Comparison of ENCODE assay signal across 8 mouse cellular contexts in genomic region chr19:43674316-43674689, GRCm38 (mm10). TPM values are rescaled to one million over a fixed set of nuclear protein-coding genes. Genes with fewer than 3 reads are reported as not detected.
A peak's percentile ranks its signal among the peaks of the same experiment; 100 is the strongest.
DNase-seq lines count a peak whose midpoint lies in the region; ATAC-seq and TF ChIP-seq lines count a peak whose summit lies in the region.

No protein-coding gene starts in this region.

- TF ChIP-seq POLR2A in CH12.LX (IDR thresholded peaks at IDR 0.05; ENCODE audit: low read depth, low read length) = no peak
- no peak for TF ChIP-seq POLR2A in bone marrow, adult 2 months (IDR thresholded peaks at IDR 0.05; ENCODE audit: borderline replicate concordance, control insufficient read depth, low read depth, low read length)

- peak overlapping the region; percentile 70 for H3K4me2 ChIP-seq in kidney, embryonic 15.5 days
- 0 out of 2 replicates have a peak overlapping the region, but pooled peaks have one; percentile 89 for H3K4me2 ChIP-seq in CH12.LX (ENCODE audit: insufficient read depth, low read depth, poor library complexity, severe bottlenecking)
- H3K4me2 ChIP-seq in hindbrain, embryonic 16.5 days (ENCODE audit: low read length) = peak overlapping the region; percentile 86
- H3K4me2 ChIP-seq in midbrain, postnatal 0 days (ENCODE audit: low read depth, low read length, poor library complexity, severe bottlenecking) = peak overlapping the region; percentile 79

- TF ChIP-seq CTCF in CH12.LX (conservative IDR thresholded peaks at IDR 0.05 in 1 of 2, IDR thresholded peaks at IDR 0.05 in 1 of 2; ENCODE audit: low read depth in 2 of 2, low read length in 2 of 2) = no peak
- no peak for TF ChIP-seq CTCF in bone marrow, adult 2 months (IDR thresholded peaks at IDR 0.05; ENCODE audit: control insufficient read depth, insufficient read depth, low read length)
- no peak for TF ChIP-seq CTCF in midbrain, postnatal 0 days (IDR thresholded peaks at IDR 0.05)

- no peaks in the 10 kb centered on the region for H3K36me3 ChIP-seq in kidney, embryonic 15.5 days
- H3K36me3 ChIP-seq in CH12.LX (replicated peaks in 1 of 2; ENCODE audit: control insufficient read depth in 1 of 2, insufficient read depth in 1 of 2, low read length in 1 of 2) = peaks cover 0 to 24% of the 10 kb centered on the region in 2 experiments
- H3K36me3 ChIP-seq in hindbrain, embryonic 16.5 days (ENCODE audit: control insufficient read depth, insufficient read depth, low read length) = no peaks in the 10 kb centered on the region
- H3K36me3 ChIP-seq in midbrain, postnatal 0 days (ENCODE audit: insufficient read depth, low read length) = no peaks in the 10 kb centered on the region

- ATAC-seq in kidney, embryonic 15.5 days (replicated peaks; ENCODE audit: low FRiP score) = peak; percentile 1; the same call in 1 of the 2 replicates
- peak; percentile 4 for ATAC-seq in hindbrain, embryonic 16.5 days
- ATAC-seq in midbrain, postnatal 0 days (ENCODE audit: low FRiP score) = no peak

- in situ Hi-C loops in CH12.LX (cut with MboI; ENCODE audit: low pct_ligation_motif_present, low pct_unique_long_range_greater_than_20kb, low sequenced_read_pairs) = no loop called here

- DNase-seq in kidney, adult 18-20 months = no peak
- DNase-seq in CH12.LX (ENCODE audit: extremely low read depth) = no peak
- no peak for DNase-seq in midbrain, postnatal 0 days (ENCODE audit: low spot score)
- no peak for DNase-seq in spleen, adult 18-20 months
- no peak for DNase-seq in MN1 (ENCODE audit: low spot score)

- no peak for TF ChIP-seq RAD21 in CH12.LX (IDR thresholded peaks at IDR 0.05; ENCODE audit: low read depth, low read length)

- H3K27me3 ChIP-seq in kidney, embryonic 15.5 days = no peaks in the 10 kb centered on the region
- H3K27me3 ChIP-seq in CH12.LX (replicated peaks) = no peaks in the 10 kb centered on the region
- no peaks in the 10 kb centered on the region for H3K27me3 ChIP-seq in hindbrain, embryonic 16.5 days (replicated peaks; ENCODE audit: control insufficient read depth, insufficient read depth, low read length)
- no peaks in the 10 kb centered on the region for H3K27me3 ChIP-seq in midbrain, postnatal 0 days (ENCODE audit: insufficient read depth, low read length)

- peak overlapping the region; percentile 86 for H3K27ac ChIP-seq in kidney, embryonic 15.5 days
- no peak overlapping the region for H3K27ac ChIP-seq in CH12.LX (ENCODE audit: insufficient read depth, low read depth)
- H3K27ac ChIP-seq in bone marrow, adult 2 months (ENCODE audit: control insufficient read depth, insufficient read depth, low read depth, low read length, poor library complexity) = peak overlapping the region; percentile 57
- peak overlapping the region; percentile 89 for H3K27ac ChIP-seq in hindbrain, embryonic 16.5 days (ENCODE audit: low read depth, low read length)
- peak overlapping the region; percentile 84 for H3K27ac ChIP-seq in midbrain, postnatal 0 days (ENCODE audit: low read depth, low read length)

- peak overlapping the region; percentile 93 for H3K4me3 ChIP-seq in kidney, embryonic 15.5 days (replicated peaks)
- H3K4me3 ChIP-seq in CH12.LX (replicated peaks in 1 of 3; ENCODE audit: low read depth in 2 of 3, low read length in 2 of 3, poor library complexity in 1 of 3) = peak overlapping the region; percentile 80 to 99 (median 92)
- peak overlapping the region; percentile 84 for H3K4me3 ChIP-seq in bone marrow, adult 2 months (replicated peaks; ENCODE audit: control insufficient read depth, low read depth, low read length)
- H3K4me3 ChIP-seq in hindbrain, embryonic 16.5 days (ENCODE audit: low read length) = peak overlapping the region; percentile 99
- H3K4me3 ChIP-seq in midbrain, postnatal 0 days (ENCODE audit: low read depth, low read length) = peak overlapping the region; percentile 87

- peaks cover 26% of the 10 kb centered on the region for H3K4me1 ChIP-seq in kidney, embryonic 15.5 days
- H3K4me1 ChIP-seq in CH12.LX (ENCODE audit: control insufficient read depth in 1 of 2, insufficient read depth in 2 of 2) = peaks cover 6 to 39% of the 10 kb centered on the region in 2 experiments
- H3K4me1 ChIP-seq in bone marrow, adult 2 months (ENCODE audit: control insufficient read depth, insufficient read depth, low read length) = peaks cover 4% of the 10 kb centered on the region; the same call in 1 of the 2 replicates
- H3K4me1 ChIP-seq in hindbrain, embryonic 16.5 days (ENCODE audit: control insufficient read depth, insufficient read depth, low read depth, low read length) = peaks cover 17% of the 10 kb centered on the region
- peaks cover 7% of the 10 kb centered on the region; the same call in 1 of the 2 replicates for H3K4me1 ChIP-seq in midbrain, postnatal 0 days (ENCODE audit: insufficient read depth, low read length)

- WGBS in kidney, embryonic 15.5 days = 0% methylated on average over 27 of the region's 29 CpGs
- under 1% methylated on average over 29 of the region's 29 CpGs for WGBS in bone marrow, adult 2 months
- WGBS in hindbrain, embryonic 16.5 days = under 1% methylated on average over 29 of the region's 29 CpGs
- 0% methylated on average over 21 of the region's 29 CpGs for WGBS in midbrain, postnatal 0 days

- peaks cover 17% of the 10 kb centered on the region for H3K79me2 ChIP-seq in CH12.LX (replicated peaks; ENCODE audit: control insufficient read depth, extremely low read depth, insufficient read depth, poor library complexity, severe bottlenecking)

- no peaks in the 10 kb centered on the region for H3K9me3 ChIP-seq in kidney, embryonic 15.5 days (replicated peaks)
- no peaks in the 10 kb centered on the region for H3K9me3 ChIP-seq in CH12.LX (replicated peaks; ENCODE audit: low read length)
- no peaks in the 10 kb centered on the region for H3K9me3 ChIP-seq in hindbrain, embryonic 16.5 days (ENCODE audit: control insufficient read depth, low read length)
- no peaks in the 10 kb centered on the region for H3K9me3 ChIP-seq in midbrain, postnatal 0 days (ENCODE audit: low read length)

- TF ChIP-seq EP300 in CH12.LX (IDR thresholded peaks at IDR 0.05; ENCODE audit: low read length) = no peak

- H3K9ac ChIP-seq in kidney, embryonic 15.5 days = peak overlapping the region; percentile 93
- peak overlapping the region; percentile 84 for H3K9ac ChIP-seq in CH12.LX (ENCODE audit: insufficient read depth, low read depth)
- peak overlapping the region; percentile 98 for H3K9ac ChIP-seq in hindbrain, embryonic 16.5 days (ENCODE audit: low read depth, low read length)
- peak overlapping the region; percentile 85 for H3K9ac ChIP-seq in midbrain, postnatal 0 days (replicated peaks; ENCODE audit: low read length, poor library complexity, severe bottlenecking)

- dilution Hi-C loops in CH12.LX (cut with MboI; ENCODE audit: extremely low pct_ligation_motif_present, extremely low pct_unique_long_range_greater_than_20kb, low sequenced_read_pairs) = no loop called here

TF ChIP-seq in CH12.LX, 34 proteins besides CTCF, POLR2A, EP300 and RAD21:
- TF ChIP-seq IRF4 (IDR thresholded peaks at IDR 0.05; ENCODE audit: low read depth, low read length) (no peak), PAX5 (IDR thresholded peaks at IDR 0.05; ENCODE audit: low read length) (no peak), BHLHE40 (IDR thresholded peaks at IDR 0.05; ENCODE audit: low read depth, low read length) (no peak), POLR2AphosphoS2 (IDR thresholded peaks at IDR 0.05; ENCODE audit: low read depth, low read length) (no peak), TBP (conservative IDR thresholded peaks at IDR 0.05; ENCODE audit: low read depth, low read length) (no peak), JUN (IDR thresholded peaks at IDR 0.05; ENCODE audit: insufficient read depth, low read depth, low read length) (no peak), ZMIZ1 (IDR thresholded peaks at IDR 0.05; ENCODE audit: low read depth, low read length) (no peak), SIN3A (IDR thresholded peaks at IDR 0.05; ENCODE audit: low read length) (no peak; the same call in 1 of the 2 replicates), MYC (IDR thresholded peaks at IDR 0.05; ENCODE audit: low read depth, low read length) (no peak), NRF1 (IDR thresholded peaks at IDR 0.05; ENCODE audit: low read depth, low read length) (no peak), HCFC1 (IDR thresholded peaks at IDR 0.05; ENCODE audit: low read depth, low read length) (no peak), CHD1 (IDR thresholded peaks at IDR 0.05; ENCODE audit: low read depth, low read length) (no peak), KAT2A (IDR thresholded peaks at IDR 0.05; ENCODE audit: insufficient replicate concordance, low read length) (no peak), ZC3H11A (IDR thresholded peaks at IDR 0.05; ENCODE audit: low read depth, low read length) (no peak), ELF1 (IDR thresholded peaks at IDR 0.05; ENCODE audit: low read depth, low read length) (no peak), ZNF384 (IDR thresholded peaks at IDR 0.05; ENCODE audit: low read depth, low read length) (no peak), USF2 (conservative IDR thresholded peaks at IDR 0.05; ENCODE audit: low read depth, low read length) (no peak), MEF2A (IDR thresholded peaks at IDR 0.05; ENCODE audit: borderline replicate concordance, low read depth, low read length) (no peak)
TF ChIP-seq in CH12.LX: peak in this region for 0.

RNA-seq across cellular contexts. Expression of gene Slc25a28, which starts 0.4 kb away (rescaled TPM):
- 13.7 and 14.3 TPM in 2 replicates for polyA plus RNA-seq in kidney, embryonic 15.5 days (2015; fragmentation: Nextera tagmentation; extraction: Ambion mirVana)
- total RNA-seq in CH12.LX (2012; rRNA removed) (33.0 and 35.2 TPM in 2 replicates), CH12.LX (2014; rRNA removed) (37.8 and 41.5 TPM in 2 replicates)
- polyA plus RNA-seq in CH12.LX (2012; ENCODE audit: insufficient read length, low read depth) = 42.8 and 48.1 TPM in 2 replicates
- polyA plus RNA-seq in bone marrow, adult 2 months (2011; ENCODE audit: insufficient read depth, insufficient read length, low replicate concordance, missing spikeins) = 55.6 and 92.8 TPM in 2 replicates
- 14.6 and 15.2 TPM in 2 replicates for polyA plus RNA-seq in hindbrain, embryonic 16.5 days (2015; fragmentation: Nextera tagmentation; extraction: Ambion mirVana)
- total RNA-seq in midbrain, postnatal 0 days (2014; rRNA removed) = 43.8 and 48.3 TPM in 2 replicates
- 15.2 and 15.5 TPM in 2 replicates for polyA plus RNA-seq in midbrain, postnatal 0 days (2015; fragmentation: Nextera tagmentation; extraction: Ambion mirVana)

RNA-seq across cellular contexts. Expression of gene Entpd7, which starts 15.2 kb away (rescaled TPM):
- 12.3 and 14.4 TPM in 2 replicates for polyA plus RNA-seq in kidney, embryonic 15.5 days (2015; fragmentation: Nextera tagmentation; extraction: Ambion mirVana)
- 6.0 and 7.7 TPM in 2 replicates for total RNA-seq in CH12.LX (2012; rRNA removed)
- total RNA-seq in CH12.LX (2014; rRNA removed) = 2.7 and 2.9 TPM in 2 replicates
- polyA plus RNA-seq in CH12.LX (2012; ENCODE audit: insufficient read length, low read depth) = 3.9 and 4.0 TPM in 2 replicates
- 4.4 and 8.0 TPM in 2 replicates for polyA plus RNA-seq in bone marrow, adult 2 months (2011; ENCODE audit: insufficient read depth, insufficient read length, low replicate concordance, missing spikeins)
- polyA plus RNA-seq in hindbrain, embryonic 16.5 days (2015; fragmentation: Nextera tagmentation; extraction: Ambion mirVana) = 8.1 and 8.3 TPM in 2 replicates
- total RNA-seq in midbrain, postnatal 0 days (2014; rRNA removed) = 6.9 and 10.0 TPM in 2 replicates
- polyA plus RNA-seq in midbrain, postnatal 0 days (2015; fragmentation: Nextera tagmentation; extraction: Ambion mirVana) = 7.1 and 8.2 TPM in 2 replicates
